Mouse (Mus musculus): Measurements from ENCODE around the gene Gm15557. TPM values are rescaled to one million over a fixed set of nuclear protein-coding genes. Genes with fewer than 3 reads are reported as not detected.
"Not testable (repeated sequence)": the region's sequence is repeated elsewhere in the genome, so short reads cannot be mapped to it uniquely, and the experiment has no call there.

Gene Gm15557
- polyA plus RNA-seq (2015; fragmentation: Nextera tagmentation; extraction: Ambion mirVana): 0.18 TPM in 1 of 2 replicates, not detected in the other

DNA sequence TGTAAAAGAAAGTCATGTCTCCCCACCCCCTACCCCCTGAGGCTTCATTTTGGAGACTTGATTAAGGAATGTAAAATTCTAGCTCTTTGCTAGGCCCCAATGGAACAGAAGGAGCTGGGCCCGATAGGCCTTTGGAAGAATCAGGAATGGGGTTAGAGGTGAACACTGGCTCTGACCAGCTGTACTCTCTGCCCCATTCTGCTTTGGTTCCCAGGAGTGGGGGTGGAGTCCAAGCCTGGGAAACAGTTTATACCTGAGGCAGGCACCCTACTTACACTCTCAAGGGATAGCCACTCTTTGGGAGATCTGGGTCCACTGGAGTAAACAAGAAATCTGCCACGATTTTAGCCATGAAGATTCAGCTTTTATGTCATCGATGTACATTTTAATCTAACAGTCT lies at the start of gene Gm15557:
Gene Gm15557 (plus strand): TSS at position 48 of the 400 bp plus-strand sequence.
- ATAC-seq: no peak
- 85% methylated on average over 3 of the region's 3 CpGs for WGBS

DNA sequence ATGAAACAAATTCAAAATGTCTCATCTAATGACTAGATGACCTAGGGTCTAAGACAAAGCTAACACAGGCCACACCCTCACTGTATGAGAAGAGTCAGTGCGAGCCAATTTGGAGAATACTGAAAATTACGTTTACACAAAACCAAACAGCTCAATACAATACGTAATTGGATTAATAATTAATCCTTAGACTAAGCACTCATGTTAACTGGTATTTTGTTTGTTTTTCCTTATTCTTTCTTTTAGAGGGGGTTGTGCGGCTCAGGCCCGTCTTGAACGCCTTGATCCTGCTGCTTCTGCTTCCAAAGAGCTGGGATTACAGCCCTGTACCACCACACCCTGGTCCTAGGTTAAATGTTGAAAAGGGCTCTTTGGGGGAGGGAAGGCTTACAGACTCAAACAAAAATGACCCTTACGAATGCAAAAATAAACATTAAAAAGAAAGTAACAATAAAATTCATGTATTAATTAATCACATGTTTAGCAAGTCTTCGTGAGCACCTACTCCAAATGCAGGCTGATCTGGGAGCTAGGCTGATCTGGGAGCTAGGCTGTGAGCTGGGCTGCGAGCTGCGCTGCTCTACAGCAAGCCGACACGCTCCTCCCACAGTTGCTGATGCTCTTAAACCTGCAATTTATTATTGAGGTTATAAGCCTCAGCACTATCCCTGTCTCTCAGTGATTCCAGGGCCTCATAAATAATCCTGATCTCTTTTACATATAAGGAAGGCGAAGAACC lies 46.1 kb upstream of the Gm15557 start:
- no peak overlapping the region for H3K4me3 ChIP-seq (ENCODE audit: low read length)
- no peaks in the 10 kb centered on the region for H3K36me3 ChIP-seq (ENCODE audit: control insufficient read depth, insufficient read depth, low read length)
- no peaks in the 10 kb centered on the region for H3K4me1 ChIP-seq (ENCODE audit: control insufficient read depth, insufficient read depth, low read length)
- H3K4me2 ChIP-seq (ENCODE audit: low read depth, low read length): no peak overlapping the region
- no peak overlapping the region for H3K27ac ChIP-seq (ENCODE audit: low read length)
- H3K9ac ChIP-seq (ENCODE audit: low read depth, low read length): no peak overlapping the region
- peak; percentile 48; the same call in 1 of the 2 replicates for ATAC-seq
- no peaks in the 10 kb centered on the region for H3K27me3 ChIP-seq (replicated peaks; ENCODE audit: control insufficient read depth, insufficient read depth, low read length)
- WGBS: 68% methylated on average over 13 of the region's 13 CpGs
- H3K9me3 ChIP-seq (ENCODE audit: control insufficient read depth, low read length): no peaks in the 10 kb centered on the region

More for the DNA sequence above, at the start of gene Gm15557:
- Histone ChIP-seq H3K4me3 (ENCODE audit: low read length) (no peak within 1 kb of the TSS), H3K9me3 (ENCODE audit: control insufficient read depth, low read length) (no peaks in the 10 kb centered on the region), H3K4me1 (ENCODE audit: control insufficient read depth, insufficient read depth, low read length) (peaks cover 9% of the 10 kb centered on the region), H3K27me3 (replicated peaks; ENCODE audit: control insufficient read depth, insufficient read depth, low read length) (no peaks in the 10 kb centered on the region), H3K9ac (ENCODE audit: low read depth, low read length) (no peak within 1 kb of the TSS), H3K36me3 (ENCODE audit: control insufficient read depth, insufficient read depth, low read length) (no peaks in the 10 kb centered on the region), H3K27ac (ENCODE audit: low read length) (no peak within 1 kb of the TSS), H3K4me2 (ENCODE audit: low read depth, low read length) (no peak within 1 kb of the TSS)

DNA sequence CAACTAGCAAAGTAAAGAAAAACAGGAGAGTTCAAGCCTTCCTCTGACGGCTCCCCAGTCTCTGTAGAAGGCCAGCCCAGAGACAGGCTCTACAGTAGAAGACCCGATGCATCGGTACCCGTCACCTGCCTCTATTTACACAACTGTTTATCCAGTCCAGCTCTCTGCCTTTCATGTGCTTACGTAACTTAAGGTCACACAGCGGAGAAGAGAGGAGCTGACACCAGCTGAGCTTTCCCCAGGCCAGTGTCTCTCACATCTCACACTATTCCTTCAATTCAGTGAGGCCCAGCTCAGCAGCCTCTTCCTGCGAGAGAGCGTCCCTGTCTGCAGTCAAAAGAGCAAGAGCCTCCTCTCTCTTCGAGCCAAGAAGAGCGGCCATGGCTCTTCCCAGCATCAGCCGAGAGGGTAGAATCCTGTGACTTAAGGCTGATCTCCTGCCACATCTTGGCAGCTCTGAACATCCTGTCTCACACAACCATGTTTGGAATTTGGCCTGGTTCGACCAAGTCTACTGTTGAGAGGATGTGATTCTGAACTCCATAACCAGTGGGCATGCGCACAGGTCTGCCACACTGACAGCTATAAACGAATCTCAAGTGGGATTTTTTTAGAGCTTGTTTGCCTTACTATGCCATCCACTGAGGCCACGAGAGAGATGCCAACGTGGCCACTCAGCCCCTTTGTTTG lies 45.3 kb upstream of the Gm15557 start:
- Histone ChIP-seq H3K9ac (ENCODE audit: low read depth, low read length) (no peak overlapping the region), H3K27ac (ENCODE audit: low read length) (no peak overlapping the region), H3K27me3 (replicated peaks; ENCODE audit: control insufficient read depth, insufficient read depth, low read length) (no peaks in the 10 kb centered on the region), H3K36me3 (ENCODE audit: control insufficient read depth, insufficient read depth, low read length) (no peaks in the 10 kb centered on the region), H3K4me3 (ENCODE audit: low read length) (no peak overlapping the region), H3K4me2 (ENCODE audit: low read depth, low read length) (no peak overlapping the region), H3K9me3 (ENCODE audit: control insufficient read depth, low read length) (no peaks in the 10 kb centered on the region), H3K4me1 (ENCODE audit: control insufficient read depth, insufficient read depth, low read length) (no peaks in the 10 kb centered on the region)
- no peak for ATAC-seq
- WGBS: 76% methylated on average over 16 of the region's 16 CpGs

DNA sequence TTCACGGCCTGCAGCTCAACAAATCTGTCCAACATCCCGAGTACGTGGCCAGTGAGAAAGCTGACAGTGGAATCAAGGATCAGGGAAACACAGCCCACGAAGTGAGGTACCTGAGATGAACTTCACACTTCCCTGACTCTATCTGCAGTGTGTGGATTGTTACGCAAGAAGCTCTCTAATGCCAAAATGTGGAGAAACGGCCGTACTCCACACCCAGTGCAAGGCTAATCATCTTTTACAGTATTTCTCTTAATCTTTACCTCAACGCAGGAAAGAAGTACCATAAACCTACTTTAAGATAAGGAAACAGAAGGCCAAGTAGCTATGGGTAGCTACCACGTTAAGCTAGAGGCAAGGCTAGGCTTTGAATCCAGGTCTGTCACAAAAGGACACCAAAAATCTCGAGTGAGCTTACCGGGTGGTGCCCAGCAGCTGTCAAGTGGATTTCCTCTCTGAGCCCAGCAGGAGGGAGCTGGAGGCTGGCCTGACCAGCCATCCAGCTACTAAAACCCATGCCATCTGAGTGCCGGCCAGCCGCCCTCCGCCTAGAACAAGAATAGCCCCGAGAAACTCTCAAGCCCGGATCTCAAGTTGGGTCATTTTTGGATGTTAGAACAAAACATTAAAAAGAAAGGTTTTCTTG lies 37.4 kb upstream of the Gm15557 start:
- no peak overlapping the region for H3K4me2 ChIP-seq (ENCODE audit: low read depth, low read length)
- peak; percentile 88 for ATAC-seq
- H3K4me1 ChIP-seq (ENCODE audit: control insufficient read depth, insufficient read depth, low read length): peaks cover 13% of the 10 kb centered on the region; the same call in 1 of the 2 replicates
- no peaks in the 10 kb centered on the region for H3K27me3 ChIP-seq (replicated peaks; ENCODE audit: control insufficient read depth, insufficient read depth, low read length)
- no peak overlapping the region for H3K9ac ChIP-seq (ENCODE audit: low read depth, low read length)
- 72% methylated on average over 16 of the region's 16 CpGs for WGBS
- peaks cover 5% of the 10 kb centered on the region; the same call in 1 of the 2 replicates for H3K36me3 ChIP-seq (ENCODE audit: control insufficient read depth, insufficient read depth, low read length)
- H3K4me3 ChIP-seq (ENCODE audit: low read length): no peak overlapping the region
- no peaks in the 10 kb centered on the region for H3K9me3 ChIP-seq (ENCODE audit: control insufficient read depth, low read length)
- no peak overlapping the region for H3K27ac ChIP-seq (ENCODE audit: low read length)

DNA sequence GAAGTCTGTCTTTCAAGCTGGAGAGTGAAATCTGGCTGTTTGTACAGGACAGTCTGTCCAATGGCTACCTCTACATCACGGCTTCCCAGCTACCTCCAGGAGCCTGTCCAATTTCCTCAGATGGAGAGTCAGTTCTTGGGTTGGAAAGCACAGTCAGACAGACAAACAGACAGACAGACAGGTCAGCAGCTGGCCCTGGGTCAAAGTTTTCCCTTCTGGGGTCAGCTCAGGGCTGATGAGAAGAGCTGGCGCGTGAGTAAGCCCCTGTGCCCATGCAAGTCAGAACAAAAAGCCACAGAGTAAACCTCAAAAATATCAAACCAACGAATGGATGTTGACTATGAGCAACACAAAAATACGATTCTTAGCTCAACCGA lies 36.9 kb upstream of the Gm15557 start:
- H3K27ac ChIP-seq (ENCODE audit: low read length): no peak overlapping the region
- H3K4me2 ChIP-seq (ENCODE audit: low read depth, low read length): no peak overlapping the region
- H3K9ac ChIP-seq (ENCODE audit: low read depth, low read length): no peak overlapping the region
- no peaks in the 10 kb centered on the region for H3K27me3 ChIP-seq (replicated peaks; ENCODE audit: control insufficient read depth, insufficient read depth, low read length)
- no peaks in the 10 kb centered on the region for H3K9me3 ChIP-seq (ENCODE audit: control insufficient read depth, low read length)
- ATAC-seq: 0 out of 2 replicates have a peak, but pooled peaks have one; percentile 28
- peaks cover 13% of the 10 kb centered on the region; the same call in 1 of the 2 replicates for H3K4me1 ChIP-seq (ENCODE audit: control insufficient read depth, insufficient read depth, low read length)
- WGBS: 94% methylated on average over 6 of the region's 6 CpGs
- H3K4me3 ChIP-seq (ENCODE audit: low read length): no peak overlapping the region
- peaks cover 5% of the 10 kb centered on the region; the same call in 1 of the 2 replicates for H3K36me3 ChIP-seq (ENCODE audit: control insufficient read depth, insufficient read depth, low read length)

DNA sequence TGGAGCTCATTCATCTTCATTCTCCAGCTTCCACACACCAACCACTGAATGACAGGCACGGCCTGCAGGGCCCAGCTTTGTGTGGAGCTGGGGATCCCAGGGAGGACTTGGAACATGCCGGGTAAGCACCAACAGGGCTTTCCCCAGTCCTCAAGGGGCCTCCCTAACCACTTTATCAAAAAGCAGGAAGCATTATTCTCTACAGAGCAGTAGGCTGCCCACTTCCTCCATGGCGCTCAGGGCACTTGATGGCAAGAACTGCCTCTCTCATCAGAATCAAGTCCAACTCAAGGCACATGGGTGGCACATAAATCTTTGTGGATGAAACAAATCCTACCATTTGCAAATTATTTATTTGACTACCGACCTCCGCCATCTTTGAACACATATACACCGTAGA lies 25.8 kb upstream of the Gm15557 start:
- Histone ChIP-seq H3K9me3 (ENCODE audit: control insufficient read depth, low read length) (no peaks in the 10 kb centered on the region), H3K27me3 (replicated peaks; ENCODE audit: control insufficient read depth, insufficient read depth, low read length) (no peaks in the 10 kb centered on the region), H3K36me3 (ENCODE audit: control insufficient read depth, insufficient read depth, low read length) (peaks cover 9% of the 10 kb centered on the region), H3K4me1 (ENCODE audit: control insufficient read depth, insufficient read depth, low read length) (no peaks in the 10 kb centered on the region), H3K9ac (ENCODE audit: low read depth, low read length) (no peak overlapping the region), H3K4me2 (ENCODE audit: low read depth, low read length) (no peak overlapping the region), H3K4me3 (ENCODE audit: low read length) (no peak overlapping the region), H3K27ac (ENCODE audit: low read length) (no peak overlapping the region; the same call in 1 of the 2 replicates)
- no peak for ATAC-seq
- 92% methylated on average over 6 of the region's 6 CpGs for WGBS

DNA sequence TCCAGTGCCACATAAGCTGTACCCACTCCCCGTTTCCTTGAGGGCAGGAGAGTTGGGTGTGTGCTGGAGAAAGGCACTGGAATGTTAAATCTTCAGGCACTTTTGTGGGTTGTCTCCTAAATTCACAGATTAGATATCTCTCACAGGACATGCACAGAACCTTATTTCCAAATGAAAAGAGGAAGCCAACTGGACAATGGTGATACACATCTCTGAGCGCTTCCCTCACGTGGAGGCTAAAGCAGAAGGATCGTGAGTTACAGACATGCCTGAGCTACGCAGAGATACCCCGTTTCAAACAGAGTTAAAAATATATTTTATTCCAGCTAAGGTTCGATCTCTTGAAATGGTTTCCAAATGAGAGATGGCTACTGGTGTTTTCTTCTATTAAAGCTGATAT lies 17.4 kb upstream of the Gm15557 start:
- H3K36me3 ChIP-seq (ENCODE audit: control insufficient read depth, insufficient read depth, low read length): no peaks in the 10 kb centered on the region
- H3K9ac ChIP-seq (ENCODE audit: low read depth, low read length): no peak overlapping the region
- H3K27ac ChIP-seq (ENCODE audit: low read length): no peak overlapping the region
- ATAC-seq: no peak
- H3K4me2 ChIP-seq (ENCODE audit: low read depth, low read length): no peak overlapping the region
- no peak overlapping the region for H3K4me3 ChIP-seq (ENCODE audit: low read length)
- no peaks in the 10 kb centered on the region for H3K27me3 ChIP-seq (replicated peaks; ENCODE audit: control insufficient read depth, insufficient read depth, low read length)
- H3K9me3 ChIP-seq (ENCODE audit: control insufficient read depth, low read length): no peaks in the 10 kb centered on the region
- 0 out of 2 replicates have a peak, but pooled peaks cover 3% of the 10 kb centered on the region for H3K4me1 ChIP-seq (ENCODE audit: control insufficient read depth, insufficient read depth, low read length)
- WGBS: 96% methylated on average over 7 of the region's 7 CpGs

DNA sequence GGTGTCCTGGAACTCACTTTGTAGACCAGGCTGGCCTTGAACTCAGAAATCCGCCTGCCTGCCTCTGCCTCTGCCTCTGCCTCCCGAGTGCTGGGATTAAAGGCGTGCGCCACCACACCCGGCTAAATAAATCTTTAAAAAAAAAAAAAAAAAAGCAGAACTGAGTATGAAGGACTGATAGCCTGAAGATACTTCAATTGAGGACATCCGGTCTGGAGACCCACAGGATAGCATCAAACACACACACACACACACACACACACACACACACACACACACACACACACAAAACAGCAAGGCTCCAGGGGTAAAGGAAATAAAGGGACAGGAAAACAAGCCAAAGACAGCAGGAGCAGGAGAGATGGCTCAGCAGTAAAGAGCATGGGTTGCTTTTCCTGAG lies 15.3 kb upstream of the Gm15557 start:
- WGBS: 84% methylated on average over 6 of the region's 6 CpGs
- not testable (repeated sequence) for H3K9me3 ChIP-seq (ENCODE audit: control insufficient read depth, low read length); H3K27me3 ChIP-seq (replicated peaks; ENCODE audit: control insufficient read depth, insufficient read depth, low read length); H3K4me1 ChIP-seq (ENCODE audit: control insufficient read depth, insufficient read depth, low read length); H3K36me3 ChIP-seq (ENCODE audit: control insufficient read depth, insufficient read depth, low read length); H3K9ac ChIP-seq (ENCODE audit: low read depth, low read length); H3K4me2 ChIP-seq (ENCODE audit: low read depth, low read length); H3K4me3 ChIP-seq (ENCODE audit: low read length); ATAC-seq; H3K27ac ChIP-seq (ENCODE audit: low read length)

DNA sequence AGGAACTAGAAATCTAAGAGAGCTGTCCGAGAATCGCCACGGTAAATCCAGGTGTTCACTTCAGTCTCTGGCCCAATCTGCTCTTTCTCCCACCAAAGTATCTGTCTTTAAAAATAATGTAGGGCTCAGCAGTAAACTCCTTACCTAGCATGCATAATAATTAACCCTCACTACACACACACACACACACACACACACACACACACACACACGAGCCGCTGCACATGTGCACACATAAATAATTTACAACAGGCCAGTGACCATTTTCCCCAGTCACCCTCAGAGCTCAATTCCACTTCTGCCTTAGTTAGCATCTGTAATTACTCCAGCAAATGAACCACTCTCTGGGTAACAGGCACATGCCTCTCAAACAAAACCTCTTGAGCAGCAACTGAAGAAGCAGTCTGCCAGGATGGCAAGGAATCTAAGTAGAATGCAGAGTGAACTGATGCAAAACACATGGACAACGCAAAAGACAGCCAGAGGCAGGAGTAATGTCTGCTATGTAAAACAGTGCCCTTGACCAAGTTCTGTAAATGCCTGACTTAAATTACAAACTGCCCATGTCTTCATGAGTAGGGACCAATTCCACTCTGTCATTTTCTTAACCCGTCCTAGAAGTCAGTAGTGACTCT lies 11.7 kb upstream of the Gm15557 start:
- Histone ChIP-seq H3K4me1 (ENCODE audit: control insufficient read depth, insufficient read depth, low read length) (peaks cover 13% of the 10 kb centered on the region), H3K9ac (ENCODE audit: low read depth, low read length) (peak overlapping the region; percentile 70), H3K9me3 (ENCODE audit: control insufficient read depth, low read length) (no peaks in the 10 kb centered on the region), H3K4me2 (ENCODE audit: low read depth, low read length) (peak overlapping the region; percentile 64), H3K36me3 (ENCODE audit: control insufficient read depth, insufficient read depth, low read length) (no peaks in the 10 kb centered on the region), H3K4me3 (ENCODE audit: low read length) (peak overlapping the region; percentile 61), H3K27ac (ENCODE audit: low read length) (peak overlapping the region; percentile 92; the same call in 1 of the 2 replicates), H3K27me3 (replicated peaks; ENCODE audit: control insufficient read depth, insufficient read depth, low read length) (no peaks in the 10 kb centered on the region)
- ATAC-seq: no peak
- 66% methylated on average over 7 of the region's 7 CpGs for WGBS
